Mouse (Mus musculus) lung, embryonic 16.5 days (tissue): ENCODE results near the gene Actr3b. TPM values are rescaled to one million over a fixed set of nuclear protein-coding genes. Genes with fewer than 3 reads are reported as not detected.

Source experiments
- ATAC-seq: fragments of 200-750 bp; cut with Nextera tagmentation; 2 replicates; pipeline ENCODE4 v1.8.0; 2017; ENCODE audit warnings: low read depth, mild to moderate bottlenecking, moderate library complexity
- H3K27ac ChIP-seq: fragments of 300-500 bp; sonication (generic); 2 replicates; pipeline ENCODE4 v1.5.1; 2014; ENCODE audit warnings: mild to moderate bottlenecking, control low read depth, low read length
- H3K27me3 ChIP-seq: fragments of 300-500 bp; sonication (generic); 2 replicates; pipeline ENCODE4 v1.6.1; 2014; ENCODE audit warnings: low read depth, low read length, mixed read lengths; ENCODE audit not compliant: control insufficient read depth, insufficient read depth
- H3K36me3 ChIP-seq: fragments of 300-500 bp; sonication (generic); 2 replicates; pipeline ENCODE4 v1.6.1; 2014; ENCODE audit warnings: low read length; ENCODE audit not compliant: control insufficient read depth, insufficient read depth
- H3K4me1 ChIP-seq: fragments of 300-500 bp; sonication (generic); replicated peaks from 2 replicates; pipeline ENCODE4 v1.6.1; 2014; ENCODE audit warnings: low read length, mixed read lengths; ENCODE audit not compliant: control insufficient read depth, insufficient read depth
- H3K4me2 ChIP-seq: fragments of 300-500 bp; sonication (generic); 2 replicates; pipeline ENCODE4 v1.6.1; 2014; ENCODE audit warnings: low read depth, low read length, control low read depth
- H3K4me3 ChIP-seq: fragments of 300-500 bp; sonication (generic); 2 replicates; pipeline ENCODE4 v1.5.1; 2014; ENCODE audit warnings: mild to moderate bottlenecking, low read length, control low read depth
- H3K9ac ChIP-seq: fragments of 300-500 bp; sonication (generic); 2 replicates; pipeline ENCODE4 v1.6.1; 2014; ENCODE audit warnings: low read length, control low read depth
- H3K9me3 ChIP-seq: fragments of 300-500 bp; sonication (generic); 2 replicates; pipeline ENCODE4 v1.6.1; 2016; ENCODE audit warnings: low read length; ENCODE audit not compliant: control insufficient read depth
- WGBS: fragments of 180-500 bp; shearing (Covaris S2); extraction: QIAGEN DNeasy Blood & Tissue Kit; methylation state at CpG from one replicate; pipeline ENCODE4 v1.1.7; 2014; 5-methylcytosine and 5-hydroxymethylcytosine counted together
- polyA plus RNA-seq: library from polyadenylated mRNA; unstranded; fragments of >200 nt; fragmentation: Nextera tagmentation; extraction: Ambion mirVana; gene quantifications from 2 replicates; pipeline ENCODE4 v1.2.1, GENCODE M21; 2015

The Actr3b gene
- polyA plus RNA-seq, 1 experiment from 2014 or later: 2.0 TPM

- no peak overlapping the region for H3K4me2 ChIP-seq
- H3K27ac ChIP-seq: no peak overlapping the region
- no peak overlapping the region for H3K4me3 ChIP-seq
- no peaks in the 10 kb centered on the region for H3K4me1 ChIP-seq
- no peak for ATAC-seq
- no peaks in the 10 kb centered on the region for H3K9me3 ChIP-seq
- H3K9ac ChIP-seq: no peak overlapping the region
- no peaks in the 10 kb centered on the region for H3K36me3 ChIP-seq
- no peaks in the 10 kb centered on the region for H3K27me3 ChIP-seq
- WGBS: 51% methylated on average over 6 of the region's 6 CpGs
These were observed 53.1 kb downstream of the Actr3b start for GRCm38 (mm10) chr5:25812922-25813321.

DNA sequence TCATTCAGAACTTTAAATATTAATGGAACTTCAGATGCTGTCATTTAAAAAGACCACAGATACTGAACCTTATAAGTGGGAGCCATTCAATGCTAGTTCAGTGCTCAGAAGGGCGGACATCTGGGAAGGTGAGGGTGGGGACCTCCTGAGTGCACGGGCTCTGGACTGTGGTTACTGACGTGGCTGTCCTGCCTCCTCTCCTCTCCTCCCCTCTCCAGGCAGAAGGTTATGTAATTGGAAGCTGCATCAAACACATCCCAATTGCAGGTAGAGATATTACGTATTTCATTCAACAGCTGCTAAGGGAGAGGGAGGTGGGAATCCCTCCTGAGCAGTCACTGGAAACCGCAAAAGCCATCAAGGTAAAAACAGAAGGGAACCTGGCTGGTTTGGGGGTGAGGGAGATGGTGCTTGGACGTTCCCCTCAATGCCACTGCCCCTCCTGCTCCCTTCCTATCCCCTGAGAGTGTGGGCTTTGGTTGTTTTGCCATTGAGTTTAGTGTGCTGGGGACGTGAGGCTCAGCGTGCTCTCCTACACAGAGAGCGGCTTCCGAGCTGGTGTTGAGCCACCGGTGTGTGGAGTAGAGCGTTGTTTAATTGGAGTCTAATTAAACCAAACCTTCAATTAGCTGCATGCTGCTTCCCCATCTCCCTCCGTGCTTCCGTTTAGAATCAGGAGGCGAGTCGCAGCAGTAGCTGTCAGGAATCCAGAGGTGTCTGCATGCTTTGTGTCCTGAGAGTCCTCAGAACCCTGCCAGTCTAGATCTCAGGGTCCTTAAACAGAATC lies 69.7 kb downstream of the Actr3b start:
- WGBS: 64% methylated on average over 16 of the region's 16 CpGs

DNA sequence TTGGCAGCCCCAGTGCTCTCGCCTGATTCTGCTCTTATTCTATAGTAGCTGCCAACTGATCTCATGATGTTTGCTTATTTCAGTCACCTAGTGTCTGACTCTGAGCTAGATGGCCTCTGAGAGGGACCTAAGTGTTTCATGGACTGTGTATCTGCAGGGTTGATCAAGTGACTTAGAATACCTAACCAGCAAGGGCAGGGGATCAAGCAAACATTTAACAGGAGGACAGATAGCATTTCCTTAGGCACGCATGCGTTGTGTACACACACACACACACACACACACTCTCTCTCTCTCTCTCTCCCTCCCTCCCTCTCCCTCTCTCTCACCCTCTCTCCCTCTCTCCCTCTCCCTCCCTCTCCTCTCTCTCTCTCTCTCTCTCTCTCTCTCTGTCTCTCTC lies 71.0 kb downstream of the Actr3b start:
- H3K27ac ChIP-seq: no peak overlapping the region
- no peaks in the 10 kb centered on the region for H3K27me3 ChIP-seq
- H3K9me3 ChIP-seq: no peaks in the 10 kb centered on the region
- H3K4me1 ChIP-seq: no peaks in the 10 kb centered on the region
- no peak overlapping the region for H3K4me3 ChIP-seq
- H3K9ac ChIP-seq: no peak overlapping the region
- WGBS: 45% methylated on average over 3 of the region's 3 CpGs
- H3K36me3 ChIP-seq: no peaks in the 10 kb centered on the region
- no peak overlapping the region for H3K4me2 ChIP-seq
- no peak for ATAC-seq

More for the DNA sequence above, 69.7 kb downstream of the Actr3b start:
- no peak overlapping the region for H3K4me2 ChIP-seq
- H3K36me3 ChIP-seq: no peaks in the 10 kb centered on the region
- no peaks in the 10 kb centered on the region for H3K9me3 ChIP-seq
- no peak for ATAC-seq
- H3K27me3 ChIP-seq: no peaks in the 10 kb centered on the region
- no peak overlapping the region for H3K9ac ChIP-seq
- H3K27ac ChIP-seq: no peak overlapping the region
- H3K4me3 ChIP-seq: no peak overlapping the region
- H3K4me1 ChIP-seq: no peaks in the 10 kb centered on the region

GRCm38 (mm10) chr5:25831624-25832023 lies 71.8 kb downstream of the Actr3b start:
- Histone ChIP-seq H3K27ac (no peak overlapping the region), H3K4me2 (no peak overlapping the region), H3K9me3 (no peaks in the 10 kb centered on the region), H3K9ac (no peak overlapping the region), H3K4me3 (no peak overlapping the region), H3K27me3 (no peaks in the 10 kb centered on the region), H3K36me3 (no peaks in the 10 kb centered on the region), H3K4me1 (no peaks in the 10 kb centered on the region)
- no peak for ATAC-seq
- 58% methylated on average over 5 of the region's 5 CpGs for WGBS

DNA sequence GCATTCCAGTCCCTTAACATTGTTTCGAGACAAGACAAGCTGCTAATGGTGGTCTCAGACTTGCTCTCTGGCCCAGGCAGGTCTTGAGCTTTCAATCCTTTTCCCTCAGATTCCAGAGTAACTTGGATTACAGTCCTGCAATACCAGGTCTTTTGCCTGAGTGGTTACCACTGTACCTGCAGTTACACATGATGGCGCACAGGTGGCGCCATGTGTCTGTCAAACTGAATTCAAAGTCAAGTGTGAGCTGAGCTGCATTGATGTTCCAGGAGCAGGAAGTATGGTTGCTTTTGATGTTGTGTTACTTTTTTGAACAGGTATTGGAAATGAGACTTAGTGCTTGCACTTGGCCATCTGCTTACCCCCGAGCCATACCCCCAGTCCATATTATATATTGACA lies 79.6 kb downstream of the Actr3b start:
- H3K27ac ChIP-seq: no peak overlapping the region
- no peaks in the 10 kb centered on the region for H3K27me3 ChIP-seq
- no peak overlapping the region for H3K4me3 ChIP-seq
- H3K9me3 ChIP-seq: no peaks in the 10 kb centered on the region
- H3K9ac ChIP-seq: no peak overlapping the region
- H3K4me2 ChIP-seq: no peak overlapping the region
- no peaks in the 10 kb centered on the region for H3K36me3 ChIP-seq
- no peaks in the 10 kb centered on the region for H3K4me1 ChIP-seq
- no peak for ATAC-seq
- WGBS: 22% methylated on average over 4 of the region's 4 CpGs

DNA sequence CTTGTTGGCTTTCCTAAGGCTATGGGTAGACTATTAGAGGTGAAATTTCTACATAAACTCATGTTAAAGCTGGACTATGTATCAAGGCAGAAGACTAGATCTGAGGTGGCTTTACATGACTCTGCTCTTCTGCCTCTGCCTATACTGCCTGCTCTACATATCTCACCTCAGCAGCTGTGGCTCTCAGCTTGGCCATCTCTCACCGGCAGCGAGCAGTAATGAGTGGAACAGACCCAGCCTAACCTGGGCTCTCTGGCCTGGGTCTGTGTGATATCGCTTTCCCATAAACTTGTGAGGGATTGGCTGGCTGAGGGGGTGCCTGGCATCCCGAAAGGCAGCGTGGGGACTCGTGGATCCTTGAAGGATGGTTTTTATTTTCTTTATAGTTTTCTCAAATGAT lies 86.8 kb downstream of the Actr3b start:
- 76% methylated on average over 6 of the region's 6 CpGs for WGBS
- Histone ChIP-seq H3K4me1 (no peaks in the 10 kb centered on the region), H3K4me3 (no peak overlapping the region), H3K27me3 (no peaks in the 10 kb centered on the region), H3K9ac (no peak overlapping the region), H3K9me3 (no peaks in the 10 kb centered on the region), H3K27ac (no peak overlapping the region), H3K4me2 (no peak overlapping the region), H3K36me3 (no peaks in the 10 kb centered on the region)
- no peak for ATAC-seq

DNA sequence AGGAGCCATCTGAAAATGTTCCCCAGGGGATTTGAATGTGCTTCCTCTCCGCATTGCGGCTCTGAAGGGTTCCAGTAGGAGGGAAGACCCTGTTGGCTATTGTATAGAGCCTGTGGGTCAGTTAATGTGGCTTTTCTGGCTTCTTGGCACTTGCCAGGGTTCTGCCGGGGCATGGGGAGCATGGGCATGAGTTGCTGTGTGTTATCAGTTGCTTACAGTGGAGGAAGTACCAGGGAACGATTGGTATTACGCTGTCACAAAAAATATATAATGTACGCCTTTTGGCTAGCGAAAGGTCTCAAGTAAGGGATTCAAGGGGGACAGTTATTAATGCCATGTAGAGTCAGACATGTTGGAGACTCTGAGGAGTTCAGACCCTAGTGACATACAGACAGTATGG lies 87.4 kb downstream of the Actr3b start:
- H3K9ac ChIP-seq: no peak overlapping the region
- 84% methylated on average over 7 of the region's 7 CpGs for WGBS
- ATAC-seq: no peak
- H3K27ac ChIP-seq: no peak overlapping the region
- no peaks in the 10 kb centered on the region for H3K4me1 ChIP-seq
- no peaks in the 10 kb centered on the region for H3K9me3 ChIP-seq
- H3K36me3 ChIP-seq: no peaks in the 10 kb centered on the region
- no peak overlapping the region for H3K4me2 ChIP-seq
- H3K4me3 ChIP-seq: no peak overlapping the region
- H3K27me3 ChIP-seq: no peaks in the 10 kb centered on the region

GRCm38 (mm10) chr5:25848058-25848457 lies 88.3 kb downstream of the Actr3b start:
- no peak for ATAC-seq
- H3K9ac ChIP-seq: no peak overlapping the region
- no peak overlapping the region for H3K4me2 ChIP-seq
- H3K4me1 ChIP-seq: no peaks in the 10 kb centered on the region
- 42% methylated on average over 9 of the region's 9 CpGs for WGBS
- no peaks in the 10 kb centered on the region for H3K9me3 ChIP-seq
- H3K36me3 ChIP-seq: no peaks in the 10 kb centered on the region
- no peak overlapping the region for H3K27ac ChIP-seq
- no peak overlapping the region for H3K4me3 ChIP-seq
- H3K27me3 ChIP-seq: no peaks in the 10 kb centered on the region

DNA sequence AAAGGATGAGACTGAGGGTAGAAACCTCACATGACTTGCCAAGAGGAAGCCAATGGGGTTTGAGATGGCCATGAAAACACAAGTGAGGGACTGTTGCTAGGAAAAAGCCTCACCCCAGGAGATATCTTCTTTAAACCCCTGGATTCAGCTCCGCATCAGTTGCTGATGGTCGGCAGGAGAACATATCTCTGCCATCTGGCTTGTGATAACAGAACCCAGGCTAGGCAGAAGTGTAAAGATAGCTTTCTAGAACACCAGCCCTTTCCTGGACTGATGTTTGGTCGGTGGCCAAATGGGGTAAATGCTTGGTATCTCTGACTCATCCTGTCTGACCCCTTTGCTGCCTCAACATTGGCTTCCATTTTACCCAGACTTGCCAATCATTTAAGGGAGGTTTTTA lies 106.4 kb downstream of the Actr3b start:
- H3K36me3 ChIP-seq: no peaks in the 10 kb centered on the region
- H3K4me3 ChIP-seq: no peak overlapping the region
- 0 out of 2 replicates have a peak, but pooled peaks cover 2% of the 10 kb centered on the region for H3K9me3 ChIP-seq
- ATAC-seq: no peak
- H3K27me3 ChIP-seq: no peaks in the 10 kb centered on the region
- WGBS: 71% methylated on average over 3 of the region's 3 CpGs
- no peak overlapping the region for H3K4me2 ChIP-seq
- H3K9ac ChIP-seq: no peak overlapping the region
- no peak overlapping the region for H3K27ac ChIP-seq
- no peaks in the 10 kb centered on the region for H3K4me1 ChIP-seq
